ENCODE assay signal across 8 mouse cellular contexts in genomic region chr15:78624431-78624950, GRCm38 (mm10). TPM values are rescaled to one million over a fixed set of nuclear protein-coding genes. Genes with fewer than 3 reads are reported as not detected.
DNase-seq lines count a peak whose midpoint lies in the region; ATAC-seq lines count a peak whose summit lies in the region.

No protein-coding gene starts in this region.

- intact Hi-C loops in heart, postnatal 10 days (cut with DNase I): loop anchor here (5.0 to 10.0 kb wide), 2 partner anchors 220 to 243 kb away; partner anchors contain the start of gene Cdc42ep1

- H3K36me3 ChIP-seq in forebrain, embryonic 14.5 days (ENCODE audit: control insufficient read depth, insufficient read depth, low read length): no peaks in the 10 kb centered on the region

- H3K4me2 ChIP-seq in forebrain, embryonic 14.5 days (ENCODE audit: low read length): no peak overlapping the region

- WGBS in forebrain, embryonic 14.5 days: 35% methylated on average over 13 of the region's 13 CpGs

- H3K27me3 ChIP-seq in forebrain, embryonic 14.5 days (replicated peaks; ENCODE audit: control insufficient read depth, insufficient read depth, low read length): no peaks in the 10 kb centered on the region

- ATAC-seq in forebrain, embryonic 14.5 days: peak; percentile 52; the same call in 1 of the 2 replicates
- ATAC-seq in megakaryocyte, adult 5-6 weeks (ENCODE audit: poor library complexity, severe bottlenecking): 0 out of 2 replicates have a peak, but pooled peaks have one; percentile 14

- peaks cover 4% of the 10 kb centered on the region; the same call in 1 of the 2 replicates for H3K4me1 ChIP-seq in forebrain, embryonic 14.5 days (ENCODE audit: control insufficient read depth, insufficient read depth, low read length)

- no peak overlapping the region for H3K9ac ChIP-seq in forebrain, embryonic 14.5 days (ENCODE audit: low read length)

- H3K27ac ChIP-seq in forebrain, embryonic 14.5 days (ENCODE audit: low read depth, low read length): peak overlapping the region; percentile 69

- no peak overlapping the region for H3K4me3 ChIP-seq in forebrain, embryonic 14.5 days (ENCODE audit: low read depth, low read length)

- peak; percentile 95 for DNase-seq in 3134 (ENCODE audit: extremely low read depth, insufficient read length, low spot score)
- peak; percentile 81 for DNase-seq in adrenal gland, adult 18-20 months (ENCODE audit: low spot score in 2 of 2)
- DNase-seq in forebrain, embryonic 14.5 days (ENCODE audit: low spot score): peak; percentile 73
- peak; percentile 82 to 84 for DNase-seq in heart, postnatal 10 days
- DNase-seq in kidney, postnatal 25 days: peak; percentile 86 to 93
- peak; percentile 47 for DNase-seq in urinary bladder, adult 2 months (ENCODE audit: low spot score)
- DNase-seq in natural killer cell, adult 2 months (ENCODE audit: low spot score in 2 of 2): no peak

- H3K9me3 ChIP-seq in forebrain, embryonic 14.5 days (replicated peaks; ENCODE audit: control insufficient read depth, low read length): no peaks in the 10 kb centered on the region

RNA-seq across cellular contexts. Expression of gene Cyth4, which starts 27.6 kb away (rescaled TPM):
- total RNA-seq in adrenal gland, adult 18-20 months (2021): 1 to 10 TPM; 8.0 to 9.9 TPM
- 2.4 and 2.7 TPM in 2 replicates for polyA plus RNA-seq in forebrain, embryonic 14.5 days (2014; fragmentation: Nextera tagmentation; extraction: Ambion mirVana)
- 1 to 10 TPM; 4.8 to 6.9 TPM for total RNA-seq in heart, postnatal 10 days (2021)
- 137 and 141 TPM in 2 replicates for total RNA-seq in megakaryocyte, adult 5-6 weeks (2015)
- 263 and 285 TPM in 2 replicates for total RNA-seq in megakaryocyte, adult 5-6 weeks (2017)
- polyA plus RNA-seq in urinary bladder, adult 2 months (2012; rRNA removed): 17.5 and 18.3 TPM in 2 replicates

RNA-seq across cellular contexts. Expression of gene Rac2, which starts 51.9 kb away (rescaled TPM):
- 1 to 10 TPM; 4.2 to 8.9 TPM for total RNA-seq in adrenal gland, adult 18-20 months (2021)
- polyA plus RNA-seq in forebrain, embryonic 14.5 days (2014; fragmentation: Nextera tagmentation; extraction: Ambion mirVana): 3.5 and 5.9 TPM in 2 replicates
- 1 to 10 TPM; 4.6 to 4.7 TPM for total RNA-seq in heart, postnatal 10 days (2021)
- total RNA-seq in megakaryocyte, adult 5-6 weeks (2015): 581 and 637 TPM in 2 replicates
- total RNA-seq in megakaryocyte, adult 5-6 weeks (2017): 416 and 453 TPM in 2 replicates
- 13.8 and 15.0 TPM in 2 replicates for polyA plus RNA-seq in urinary bladder, adult 2 months (2012; rRNA removed)

Comparison
In these comparisons a context has a peak if more than half of its experiments do, and no peak if none do; other contexts are left out.
1. DNase-seq: peak in 3134 (single experiment), adrenal gland, adult 18-20 months (2 of 2), forebrain, embryonic 14.5 days (single experiment), heart, postnatal 10 days (2 of 2), kidney, postnatal 25 days (2 of 2) and urinary bladder, adult 2 months (single experiment); none in natural killer cell, adult 2 months (0 of 2).
2. RNA of gene Cyth4, which starts 27.6 kb away (total RNA-seq): 137 to 285 TPM in megakaryocyte, adult 5-6 weeks; 8.0 to 9.9 TPM in adrenal gland, adult 18-20 months and 4.8 to 6.9 TPM in heart, postnatal 10 days; every median in the first group is over 10 times any median in the second.
3. RNA of gene Rac2, which starts 51.9 kb away (total RNA-seq): 416 to 637 TPM in megakaryocyte, adult 5-6 weeks; 4.2 to 8.9 TPM in adrenal gland, adult 18-20 months and 4.6 to 4.7 TPM in heart, postnatal 10 days; every median in the first group is over 10 times any median in the second.